Comparison of ENCODE assay signal across 9 mouse cellular contexts in genomic region chr2:173659926-173660684, GRCm38 (mm10). TPM values are rescaled to one million over a fixed set of nuclear protein-coding genes. Genes with fewer than 3 reads are reported as not detected.
DNase-seq lines count a peak whose midpoint lies in the region; ATAC-seq and TF ChIP-seq lines count a peak whose summit lies in the region.
"Had no signal": no experiment of that assay in that cellular context is flagged by ENCODE, and none has a peak within 500 bp of the region (broad histone marks: within the 10 kb centered on the region; RNA-seq: fewer than 3 reads in every experiment).

No protein-coding gene starts in this region.

- ATAC-seq in liver, embryonic 16.5 days (ENCODE audit: low read depth) = peak; percentile 49

- peak overlapping the region; percentile 27; the same call in 1 of the 2 replicates for H3K27ac ChIP-seq in cerebellum, adult 2 months (ENCODE audit: insufficient read depth, low read length)
- peak overlapping the region; percentile 71 for H3K27ac ChIP-seq in liver, embryonic 16.5 days (ENCODE audit: low read length)

- H3K4me3 ChIP-seq in cerebellum, adult 2 months (replicated peaks; ENCODE audit: insufficient read depth, low read depth, low read length) = peak overlapping the region; percentile 55
- peak overlapping the region; percentile 96 for H3K4me3 ChIP-seq in liver, embryonic 16.5 days (ENCODE audit: low read depth, low read length)

- H3K9me3 ChIP-seq in liver, embryonic 16.5 days (replicated peaks; ENCODE audit: control insufficient read depth, low read length) = no peaks in the 10 kb centered on the region

- no peak for TF ChIP-seq POLR2A in cerebellum, adult 2 months (IDR thresholded peaks at IDR 0.05; ENCODE audit: borderline replicate concordance, insufficient read depth, low read length)

- H3K4me1 ChIP-seq in cerebellum, adult 2 months (ENCODE audit: control insufficient read depth, insufficient read depth, low read length) = peaks cover 3% of the 10 kb centered on the region; the same call in 1 of the 2 replicates
- peaks cover 42% of the 10 kb centered on the region for H3K4me1 ChIP-seq in liver, embryonic 16.5 days (ENCODE audit: control insufficient read depth, low read depth, low read length)

- 1% methylated on average over 49 of the region's 52 CpGs for WGBS in cerebellum, adult 2 months
- under 1% methylated on average over 51 of the region's 52 CpGs for WGBS in liver, embryonic 16.5 days (ENCODE audit: insufficient replicate concordance)

- H3K4me2 ChIP-seq in liver, embryonic 16.5 days (ENCODE audit: low read depth, low read length) = peak overlapping the region; percentile 91

- H3K27me3 ChIP-seq in cerebellum, adult 2 months (ENCODE audit: control insufficient read depth, insufficient read depth, low read length) = no peaks in the 10 kb centered on the region
- H3K27me3 ChIP-seq in liver, embryonic 16.5 days (ENCODE audit: control insufficient read depth, insufficient read depth, low read depth, low read length) = no peaks in the 10 kb centered on the region

- intact Hi-C loops in heart, postnatal 10 days (cut with DNase I) = loop anchor here (5.0 kb wide), 3 partner anchors 73 to 417 kb away; partner anchors contain the start of genes Stx16 and Vapb

- peak overlapping the region; percentile 94 for H3K9ac ChIP-seq in liver, embryonic 16.5 days (ENCODE audit: low read depth, low read length)

- no peak for TF ChIP-seq CTCF in cerebellum, adult 2 months (IDR thresholded peaks at IDR 0.05; ENCODE audit: borderline replicate concordance, insufficient read depth, low read depth, low read length)

- no peaks in the 10 kb centered on the region; the same call in 1 of the 2 replicates for H3K36me3 ChIP-seq in liver, embryonic 16.5 days (ENCODE audit: control insufficient read depth, insufficient read depth)

- no peak for DNase-seq in cerebellum, adult 2 months
- DNase-seq in cerebellum, postnatal 4 days (ENCODE audit: low spot score in 2 of 2) = no peak
- peak; percentile 10 for DNase-seq in right cerebral cortex, adult 18-20 months
- DNase-seq in right cerebral cortex, postnatal 25 days = no peak
- peak; percentile 26 to 36 for DNase-seq in heart, postnatal 10 days
- DNase-seq in MN1 (ENCODE audit: low spot score) = no peak
- no peak for DNase-seq in cerebellum, postnatal 14 days

RNA-seq across cellular contexts. Expression of gene Rab22a, which starts 0.5 kb away (rescaled TPM):
- 20.1 and 21.6 TPM in 2 replicates for polyA plus RNA-seq in cerebellum, adult 2 months (2012; rRNA removed)
- total RNA-seq in heart, postnatal 10 days (2021) = 10 to 100 TPM; 30.2 to 30.4 TPM
- 13.9 and 14.1 TPM in 2 replicates for polyA plus RNA-seq in liver, embryonic 16.5 days (2015; fragmentation: Nextera tagmentation; extraction: Ambion mirVana)

RNA-seq across cellular contexts. Expression of gene 1700010B08Rik, which starts 59.1 kb away (rescaled TPM):
- polyA plus RNA-seq in cerebellum, adult 2 months (2012; rRNA removed) = not detected in 2 replicates
- total RNA-seq in heart, postnatal 10 days (2021) = not detected
- polyA plus RNA-seq in liver, embryonic 16.5 days (2015; fragmentation: Nextera tagmentation; extraction: Ambion mirVana) = not detected in 2 replicates
- total RNA-seq: layer of hippocampus, postnatal 14 days had no signal

Comparison
In these comparisons a context has a peak if more than half of its experiments do, and no peak if none do; other contexts are left out.
1. DNase-seq: peak in right cerebral cortex, adult 18-20 months (single experiment) and heart, postnatal 10 days (2 of 2); none in cerebellum, adult 2 months (0 of 2), cerebellum, postnatal 4 days (0 of 2), right cerebral cortex, postnatal 25 days (single experiment), MN1 (single experiment) and cerebellum, postnatal 14 days (0 of 2).